Mouse (Mus musculus) midbrain, embryonic 14.5 days (tissue): Measurements from ENCODE around the gene Ncam1. TPM values are rescaled to one million over a fixed set of nuclear protein-coding genes. Genes with fewer than 3 reads are reported as not detected.
A peak's percentile ranks its signal among the peaks of the same experiment; 100 is the strongest.

Experiments
- ATAC-seq: fragments of 200-750 bp; cut with Nextera tagmentation; 2 replicates; pipeline ENCODE4 v1.8.0; 2017; ENCODE audit warnings: moderate number of reproducible peaks, moderate library complexity; ENCODE audit not compliant: low FRiP score, low TSS enrichment
- DNase-seq: peaks from one replicate; pipeline ENCODE4 v3.0.0-alpha.2; 2015
- H3K27ac ChIP-seq: fragments of 300-500 bp; sonication (generic); replicated peaks from 2 replicates; pipeline ENCODE4 v1.5.1; 2014; ENCODE audit warnings: mild to moderate bottlenecking, low read depth, low read length, moderate library complexity
- H3K27me3 ChIP-seq: fragments of 300-500 bp; sonication (generic); 2 replicates; pipeline ENCODE4 v1.6.1; 2014; ENCODE audit warnings: low read length, control low read depth, mixed read lengths; ENCODE audit not compliant: control insufficient read depth, insufficient read depth
- H3K36me3 ChIP-seq: fragments of 300-500 bp; sonication (generic); 2 replicates; pipeline ENCODE4 v1.6.1; 2014; ENCODE audit warnings: low read length, control low read depth; ENCODE audit not compliant: control insufficient read depth, insufficient read depth
- H3K4me1 ChIP-seq: fragments of 300-500 bp; sonication (generic); 2 replicates; pipeline ENCODE4 v1.6.1; 2014; ENCODE audit warnings: mild to moderate bottlenecking, antibody characterized with exemption, low read length, control low read depth; ENCODE audit not compliant: control insufficient read depth, insufficient read depth
- H3K4me2 ChIP-seq: fragments of 300-500 bp; sonication (generic); 2 replicates; pipeline ENCODE4 v1.6.1; 2014; ENCODE audit warnings: mild to moderate bottlenecking, low read length, moderate library complexity
- H3K4me3 ChIP-seq: fragments of 300-500 bp; sonication (generic); replicated peaks from 2 replicates; pipeline ENCODE4 v1.5.1; 2014; ENCODE audit warnings: low read depth, low read length
- H3K9ac ChIP-seq: fragments of 300-500 bp; sonication (generic); replicated peaks from 2 replicates; pipeline ENCODE4 v1.6.1; 2014; ENCODE audit warnings: mild to moderate bottlenecking, low read length, moderate library complexity
- H3K9me3 ChIP-seq: fragments of 300-500 bp; sonication (generic); 2 replicates; pipeline ENCODE4 v1.6.1; 2016; ENCODE audit warnings: low read length, control low read depth, mixed read lengths; ENCODE audit not compliant: control insufficient read depth
- WGBS: fragments of 180-500 bp; shearing (Covaris S2); extraction: QIAGEN DNeasy Blood & Tissue Kit; methylation state at CpG from one replicate; pipeline ENCODE4 v1.1.7; 2014; 5-methylcytosine and 5-hydroxymethylcytosine counted together
- polyA plus RNA-seq: library from polyadenylated mRNA; unstranded; fragments of >200 nt; fragmentation: Nextera tagmentation; extraction: Ambion mirVana; gene quantifications from 2 replicates; pipeline ENCODE4 v1.2.1, GENCODE M21; 2014

Gene Ncam1
- polyA plus RNA-seq, 1 experiment from 2014 or later = 389 TPM

GRCm38 (mm10) chr9:49570731-49571694 is 227.7 kb downstream of the Ncam1 start:
- Histone ChIP-seq H3K27me3 (no peaks in the 10 kb centered on the region), H3K4me2 (peak overlapping the region; percentile 42), H3K4me1 (peaks cover 47% of the 10 kb centered on the region), H3K36me3 (peaks cover 32% of the 10 kb centered on the region), H3K9ac (peak overlapping the region; percentile 27), H3K4me3 (no peak overlapping the region), H3K27ac (peak overlapping the region; percentile 95), H3K9me3 (no peaks in the 10 kb centered on the region)
- WGBS = 35% methylated on average over 10 of the region's 10 CpGs
- ATAC-seq (peak; percentile 96), DNase-seq (peak; percentile 95)

GRCm38 (mm10) chr9:49570033-49570660 is 228.6 kb downstream of the Ncam1 start:
- no peaks in the 10 kb centered on the region for H3K27me3 ChIP-seq
- H3K9me3 ChIP-seq = no peaks in the 10 kb centered on the region
- ATAC-seq (0 out of 2 replicates have a peak, but pooled peaks have one; percentile 29), DNase-seq (peak; percentile 63)
- no peak overlapping the region; the same call in 1 of the 2 replicates for H3K9ac ChIP-seq
- WGBS = 18% methylated on average over 7 of the region's 7 CpGs
- H3K27ac ChIP-seq = peak overlapping the region; percentile 95
- H3K36me3 ChIP-seq = peaks cover 40% of the 10 kb centered on the region
- H3K4me2 ChIP-seq = peak overlapping the region; percentile 42
- H3K4me1 ChIP-seq = peaks cover 47% of the 10 kb centered on the region
- no peak overlapping the region for H3K4me3 ChIP-seq

GRCm38 (mm10) chr9:49565846-49566245 is 232.9 kb downstream of the Ncam1 start:
- no peak for ATAC-seq
- H3K4me1 ChIP-seq = peaks cover 23% of the 10 kb centered on the region

GRCm38 (mm10) chr9:49558941-49559340 is 239.8 kb downstream of the Ncam1 start:
- Histone ChIP-seq H3K9me3 (no peaks in the 10 kb centered on the region), H3K4me1 (no peaks in the 10 kb centered on the region)
- 96% methylated on average over 2 of the region's 2 CpGs for WGBS

More at GRCm38 (mm10) chr9:49565846-49566245, 232.9 kb downstream of the Ncam1 start:
- Histone ChIP-seq H3K36me3 (peaks cover 76% of the 10 kb centered on the region), H3K27ac (no peak overlapping the region), H3K9me3 (no peaks in the 10 kb centered on the region), H3K4me2 (no peak overlapping the region), H3K9ac (no peak overlapping the region), H3K27me3 (no peaks in the 10 kb centered on the region), H3K4me3 (no peak overlapping the region)
- DNase-seq = no peak
- 92% methylated on average over 2 of the region's 2 CpGs for WGBS

GRCm38 (mm10) chr9:49551353-49551752 is 247.4 kb downstream of the Ncam1 start:
- Histone ChIP-seq H3K27ac (no peak overlapping the region), H3K4me1 (no peaks in the 10 kb centered on the region), H3K4me3 (no peak overlapping the region), H3K9me3 (no peaks in the 10 kb centered on the region), H3K36me3 (peaks cover 52% of the 10 kb centered on the region), H3K27me3 (no peaks in the 10 kb centered on the region), H3K4me2 (no peak overlapping the region), H3K9ac (no peak overlapping the region)
- no peak for DNase-seq
- ATAC-seq = no peak
- WGBS = 58% methylated on average over 2 of the region's 2 CpGs

More at GRCm38 (mm10) chr9:49558941-49559340, 239.8 kb downstream of the Ncam1 start:
- H3K4me2 ChIP-seq = no peak overlapping the region
- H3K27ac ChIP-seq = no peak overlapping the region
- H3K9ac ChIP-seq = no peak overlapping the region
- H3K4me3 ChIP-seq = no peak overlapping the region
- DNase-seq (no peak), ATAC-seq (no peak)
- no peaks in the 10 kb centered on the region for H3K27me3 ChIP-seq
- H3K36me3 ChIP-seq = peaks cover 81% of the 10 kb centered on the region

DNA sequence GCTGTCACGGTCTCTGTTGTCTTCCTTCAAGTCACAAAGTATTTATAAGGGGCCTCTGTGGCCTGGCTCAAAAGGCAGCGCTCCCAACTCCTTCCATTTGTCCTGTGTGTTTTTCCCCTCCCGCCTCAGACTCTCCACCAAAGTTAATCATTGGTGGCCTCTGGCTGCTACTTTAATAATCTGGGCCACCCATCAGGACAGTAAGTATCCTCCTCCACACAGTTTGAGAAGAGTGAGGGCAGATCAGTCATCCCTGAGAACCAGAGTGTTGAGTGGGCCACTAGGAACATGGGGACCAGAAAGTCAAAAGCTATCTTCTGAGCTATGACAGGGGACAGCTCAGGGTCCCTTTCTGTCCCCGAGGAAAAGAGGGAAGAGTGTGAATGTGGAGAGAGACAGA is 256.1 kb downstream of the Ncam1 start:
- H3K36me3 ChIP-seq = peaks cover 71% of the 10 kb centered on the region
- 90% methylated on average over 4 of the region's 4 CpGs for WGBS
- ATAC-seq = no peak

DNA sequence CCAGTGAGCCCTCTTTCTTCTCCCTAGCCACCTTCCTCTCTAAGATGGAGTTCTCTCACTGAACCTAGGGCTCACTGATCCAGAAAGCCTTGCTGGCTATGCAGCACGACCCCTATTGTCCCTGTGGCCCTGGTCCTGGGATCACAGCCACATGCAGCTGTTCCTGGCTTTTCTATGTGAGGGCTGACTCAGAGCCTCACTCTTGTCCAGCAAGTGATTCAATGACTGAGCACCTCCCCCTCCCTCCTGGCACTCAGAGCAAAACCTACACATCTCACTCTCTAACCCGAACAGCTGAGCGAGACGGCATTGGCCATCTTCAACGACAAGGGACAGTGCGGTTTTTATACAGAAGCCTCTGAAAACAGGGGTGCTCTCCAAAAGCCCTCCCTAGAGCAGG is 260.9 kb downstream of the Ncam1 start:
- DNase-seq = peak; percentile 31
- H3K27ac ChIP-seq = peak overlapping the region; percentile 32; the same call in 1 of the 2 replicates
- H3K27me3 ChIP-seq = no peaks in the 10 kb centered on the region
- H3K4me1 ChIP-seq = peaks cover 17% of the 10 kb centered on the region
- WGBS = 43% methylated on average over 6 of the region's 6 CpGs
- H3K4me3 ChIP-seq = no peak overlapping the region
- no peaks in the 10 kb centered on the region for H3K9me3 ChIP-seq
- H3K4me2 ChIP-seq = no peak overlapping the region
- peaks cover 56% of the 10 kb centered on the region for H3K36me3 ChIP-seq
- ATAC-seq = no peak
- H3K9ac ChIP-seq = no peak overlapping the region

More for the DNA sequence above, 256.1 kb downstream of the Ncam1 start:
- no peak for DNase-seq
- no peak overlapping the region for H3K4me2 ChIP-seq
- no peak overlapping the region for H3K4me3 ChIP-seq
- no peaks in the 10 kb centered on the region for H3K9me3 ChIP-seq
- no peaks in the 10 kb centered on the region for H3K4me1 ChIP-seq
- no peaks in the 10 kb centered on the region for H3K27me3 ChIP-seq
- no peak overlapping the region for H3K27ac ChIP-seq
- no peak overlapping the region for H3K9ac ChIP-seq

GRCm38 (mm10) chr9:49536593-49536992 is 262.1 kb downstream of the Ncam1 start:
- H3K9me3 ChIP-seq = no peaks in the 10 kb centered on the region
- peaks cover 56% of the 10 kb centered on the region for H3K36me3 ChIP-seq
- no peaks in the 10 kb centered on the region for H3K27me3 ChIP-seq
- H3K4me1 ChIP-seq = peaks cover 17% of the 10 kb centered on the region
- DNase-seq = no peak
- 58% methylated on average over 6 of the region's 6 CpGs for WGBS
- no peak overlapping the region for H3K4me3 ChIP-seq
- H3K4me2 ChIP-seq = no peak overlapping the region
- no peak overlapping the region for H3K9ac ChIP-seq
- no peak for ATAC-seq
- H3K27ac ChIP-seq = no peak overlapping the region
